Mouse (Mus musculus): ENCODE data around the gene Entpd8.
A peak's percentile ranks its signal among the peaks of the same experiment; 100 is the strongest.

Entpd8 gene

GRCm38 (mm10) chr2:25080076-25080475 is at the start of gene Entpd8:
Entpd8 (plus strand) TSS chr2:25080304.
- DNase-seq, result no peak

- DNase-seq, result no peak
These were observed 45.1 kb upstream of the Entpd8 start for GRCm38 (mm10) chr2:25034994-25035393.

DNA sequence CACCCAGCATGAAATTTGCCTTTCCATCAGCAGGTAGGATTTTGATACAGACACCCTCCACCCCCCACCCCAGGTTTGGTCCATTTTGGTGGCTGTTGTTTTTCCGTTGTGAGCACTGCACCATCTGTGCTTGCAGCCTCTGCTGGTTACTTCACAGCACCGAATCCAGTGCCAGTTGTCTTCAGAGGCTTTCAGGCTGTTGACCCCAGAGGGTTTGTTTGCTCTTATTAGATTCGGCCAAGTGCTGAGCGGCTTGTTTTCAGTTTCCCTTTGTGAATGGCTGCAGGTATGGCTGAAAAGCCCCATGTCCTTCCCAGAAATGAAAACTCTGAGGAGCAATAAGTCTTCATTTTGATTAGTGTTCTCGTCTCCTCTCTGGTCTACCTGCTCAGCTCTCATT is 40.0 kb upstream of the Entpd8 start:
- DNase-seq, result no peak

DNA sequence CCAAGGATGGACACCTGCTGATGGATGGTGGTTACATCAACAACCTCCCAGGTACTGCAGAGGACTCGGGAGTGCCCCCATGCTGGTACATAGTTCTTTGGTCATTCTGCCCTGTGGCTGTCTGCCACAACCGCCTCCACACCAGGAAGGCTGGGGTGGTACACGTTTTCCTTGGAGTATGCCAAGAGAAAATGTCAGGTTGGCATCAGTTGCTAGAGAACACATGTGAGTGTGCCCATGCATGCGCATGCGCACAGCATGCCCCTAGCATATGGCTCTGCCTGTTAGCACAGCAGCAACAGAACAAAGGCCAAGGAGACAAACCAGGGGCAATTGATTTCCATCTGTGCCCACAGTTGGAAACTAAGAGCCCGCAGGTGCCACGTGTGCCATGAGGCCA is 29.2 kb upstream of the Entpd8 start:
- DNase-seq, result no peak

- DNase-seq, result no peak
These were observed 28.7 kb upstream of the Entpd8 start for GRCm38 (mm10) chr2:25051450-25051849.

DNA sequence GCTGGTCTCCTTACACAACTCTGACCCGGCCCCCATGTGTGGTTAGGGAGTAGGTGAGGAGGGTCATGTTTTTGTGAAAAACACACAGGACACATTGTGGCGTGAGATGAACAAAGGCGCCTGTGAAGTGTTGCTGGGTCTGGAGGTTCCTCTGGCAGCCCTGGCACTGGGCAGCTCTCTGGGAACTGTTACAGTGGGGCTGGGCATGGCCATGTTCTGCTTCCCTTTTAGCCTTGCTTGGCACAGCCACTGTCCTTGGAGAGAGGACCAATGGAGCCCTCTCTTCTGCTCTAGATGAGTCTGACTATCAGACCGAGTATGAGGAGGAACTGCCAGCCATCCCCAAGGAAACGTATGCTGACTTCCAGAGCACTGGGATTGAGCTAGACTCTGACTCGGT is 27.0 kb upstream of the Entpd8 start:
- DNase-seq, result no peak

- DNase-seq, result peak; percentile 92
These were observed 25.7 kb upstream of the Entpd8 start, which contains the start of gene Nsmf for GRCm38 (mm10) chr2:25054221-25055067. Nsmf (plus strand) TSS chr2:25054355.

GRCm38 (mm10) chr2:25055068-25055405 is 25.1 kb upstream of the Entpd8 start:
- no peak for DNase-seq

GRCm38 (mm10) chr2:25055409-25056155 is 24.5 kb upstream of the Entpd8 start:
- DNase-seq, result no peak

GRCm38 (mm10) chr2:25058926-25059325 is 21.2 kb upstream of the Entpd8 start:
- DNase-seq, result no peak

DNA sequence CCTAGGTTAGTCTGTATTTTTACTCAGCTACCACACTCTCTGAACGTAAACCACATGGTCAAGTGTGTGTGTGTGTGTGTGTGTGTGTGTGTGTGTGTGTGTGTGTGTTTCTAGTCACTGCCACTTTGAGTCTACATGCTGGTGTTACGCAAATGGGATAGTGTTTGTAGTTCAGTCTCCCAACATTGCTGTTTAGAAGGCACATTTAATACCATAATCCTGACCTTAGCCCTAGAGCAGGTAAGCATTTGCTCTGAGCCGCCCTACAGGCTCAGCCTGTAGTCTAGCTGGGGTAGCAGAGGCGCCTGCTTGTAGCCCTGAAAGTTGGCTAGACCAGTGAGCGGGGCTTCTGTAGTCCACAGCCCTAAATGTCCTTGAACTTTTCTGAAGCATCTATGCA is 16.6 kb upstream of the Entpd8 start:
- DNase-seq, result no peak

GRCm38 (mm10) chr2:25064285-25064684 is 15.8 kb upstream of the Entpd8 start:
- DNase-seq, result no peak

DNA sequence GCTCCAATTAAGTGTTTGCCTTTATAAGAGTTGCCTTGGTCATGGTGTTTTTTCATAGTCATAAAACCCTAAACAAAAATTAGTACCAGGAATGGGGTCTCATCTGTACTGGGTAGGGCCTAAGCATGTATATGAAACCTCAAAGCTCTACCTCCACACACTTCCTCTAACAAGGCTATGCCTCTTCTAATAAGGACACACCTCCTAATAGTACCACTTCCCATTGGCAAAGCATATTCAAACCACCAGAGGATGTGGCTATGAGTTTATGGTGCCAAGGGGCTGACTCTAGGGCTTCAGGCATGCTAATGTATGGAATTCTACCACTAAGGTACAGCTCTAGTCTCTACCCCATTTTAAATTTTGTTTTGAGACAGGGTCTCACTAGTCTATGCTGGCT is 14.6 kb upstream of the Entpd8 start:
- DNase-seq, result no peak

DNA sequence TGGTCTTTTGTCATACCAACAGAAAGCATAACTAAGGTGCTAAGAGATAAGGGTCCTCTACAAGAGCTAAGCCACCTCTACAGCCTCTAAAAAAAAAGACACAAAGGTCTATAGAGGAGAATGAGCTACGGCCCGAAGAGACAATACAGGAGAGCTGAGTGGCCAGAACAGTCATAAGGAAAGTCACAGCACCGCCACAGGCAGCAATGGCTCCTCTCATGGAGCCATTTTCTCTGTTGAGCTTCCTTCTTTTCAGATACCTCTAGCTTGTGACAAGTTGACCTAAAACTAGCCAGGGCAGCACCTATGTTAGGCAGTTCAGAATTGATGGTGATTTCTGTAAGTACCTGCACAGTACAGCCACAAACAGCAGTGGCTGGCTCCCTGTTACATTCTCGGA is 13.6 kb upstream of the Entpd8 start:
- no peak for DNase-seq

GRCm38 (mm10) chr2:25069537-25069936 is 10.6 kb upstream of the Entpd8 start:
- DNase-seq, result no peak

GRCm38 (mm10) chr2:25072398-25072797 is 7.7 kb upstream of the Entpd8 start:
- DNase-seq, result no peak

GRCm38 (mm10) chr2:25075506-25075905 is 4.6 kb upstream of the Entpd8 start:
- peak; percentile 14 for DNase-seq

GRCm38 (mm10) chr2:25078967-25079366 is 1.1 kb upstream of the Entpd8 start:
- no peak for DNase-seq

DNA sequence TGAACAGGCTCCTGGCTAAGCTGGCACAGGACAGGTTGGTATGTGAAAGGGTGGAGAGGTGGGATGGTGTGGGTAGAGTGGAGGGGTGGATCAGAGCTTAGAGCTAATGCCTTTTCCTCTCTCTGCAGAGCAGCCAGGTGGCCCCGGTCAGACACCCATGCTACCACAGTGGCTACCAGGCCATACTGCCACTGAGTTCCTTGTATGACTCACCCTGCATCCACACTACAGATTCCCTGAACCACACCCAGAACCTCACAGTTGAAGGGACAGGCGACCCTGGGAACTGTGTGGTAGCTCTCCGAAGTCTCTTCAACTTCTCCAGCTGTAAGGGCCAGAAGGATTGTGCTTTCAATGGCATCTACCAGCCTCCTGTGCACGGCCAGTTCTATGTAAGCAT is 3.6 kb downstream of the Entpd8 start:
- no peak for DNase-seq

DNA sequence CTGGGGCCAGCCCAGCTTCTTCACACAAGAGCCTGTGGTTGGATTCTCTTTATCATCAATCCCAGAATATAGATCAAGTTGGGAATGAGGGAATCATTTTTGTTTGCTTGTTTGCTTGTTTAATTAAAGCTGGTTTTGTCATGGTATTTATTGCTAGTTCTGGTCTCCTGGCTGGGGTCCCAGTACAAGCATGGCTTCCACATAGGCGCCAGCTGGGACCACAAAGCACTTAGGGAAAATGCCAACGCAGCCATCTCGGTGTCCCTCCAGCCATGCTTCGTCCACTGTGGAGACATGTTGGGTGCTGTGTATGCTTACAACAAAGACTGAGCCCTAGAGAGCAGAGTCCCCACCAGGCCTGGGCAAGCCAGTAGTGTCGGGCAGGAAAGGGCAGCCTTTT is 5.5 kb downstream of the Entpd8 start:
- no peak for DNase-seq

DNA sequence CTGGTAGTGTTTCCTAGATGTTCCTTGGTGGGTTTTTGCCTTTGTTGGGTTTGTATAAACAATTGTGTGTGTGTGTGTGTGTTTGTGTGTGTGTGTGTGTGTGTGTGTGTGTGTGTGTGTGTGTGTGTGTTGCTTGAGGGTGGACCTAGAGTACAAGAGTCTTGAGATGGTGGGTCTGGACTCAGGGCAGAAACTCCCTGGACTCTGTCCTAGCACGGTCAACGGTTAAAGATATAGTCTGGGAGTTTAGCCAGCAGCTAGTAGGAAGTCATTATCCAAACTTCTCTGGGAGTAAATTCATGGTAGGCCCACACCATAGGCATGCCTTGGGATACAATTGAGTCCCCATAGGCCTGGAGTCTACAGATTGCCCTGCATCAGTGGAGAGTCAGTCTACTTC is 7.7 kb downstream of the Entpd8 start:
- no peak for DNase-seq

DNA sequence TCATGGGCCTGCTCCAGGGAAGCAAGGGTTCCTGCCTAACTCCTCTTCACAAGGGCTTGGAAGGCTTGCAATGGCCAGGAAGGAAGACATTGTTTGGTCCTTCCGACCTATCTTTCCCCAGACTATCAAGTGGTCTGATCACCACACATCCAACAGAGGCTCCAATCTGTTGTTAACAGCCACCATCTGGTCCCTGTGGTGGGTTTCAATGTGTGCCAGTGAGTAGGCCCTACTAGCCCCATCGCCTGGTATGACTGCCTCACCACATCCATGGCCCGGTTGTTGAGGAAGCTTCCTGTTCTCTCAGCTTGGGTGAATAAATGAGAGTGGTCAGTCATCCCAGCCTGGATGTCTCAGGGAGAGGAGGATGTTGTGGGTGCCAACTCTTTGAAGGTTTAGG is 8.5 kb downstream of the Entpd8 start:
- DNase-seq, result no peak

DNA sequence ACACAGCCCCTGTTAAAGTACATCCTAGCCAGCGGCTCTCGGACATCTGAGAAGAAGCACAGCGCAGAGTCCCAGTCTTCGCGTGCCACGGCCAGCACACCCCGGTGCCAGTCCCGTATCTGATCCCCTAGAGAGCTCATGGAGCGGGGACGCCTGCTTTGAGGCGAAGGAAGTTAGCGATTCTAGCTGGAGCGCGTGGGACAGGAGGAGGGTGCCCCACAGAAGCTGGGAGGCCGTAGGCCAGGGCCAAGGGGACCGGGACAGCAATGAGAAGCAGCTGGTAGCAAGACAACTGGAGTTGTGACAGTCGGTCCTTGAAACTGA is 14.6 kb downstream of the Entpd8 start:
- no peak for DNase-seq

DNA sequence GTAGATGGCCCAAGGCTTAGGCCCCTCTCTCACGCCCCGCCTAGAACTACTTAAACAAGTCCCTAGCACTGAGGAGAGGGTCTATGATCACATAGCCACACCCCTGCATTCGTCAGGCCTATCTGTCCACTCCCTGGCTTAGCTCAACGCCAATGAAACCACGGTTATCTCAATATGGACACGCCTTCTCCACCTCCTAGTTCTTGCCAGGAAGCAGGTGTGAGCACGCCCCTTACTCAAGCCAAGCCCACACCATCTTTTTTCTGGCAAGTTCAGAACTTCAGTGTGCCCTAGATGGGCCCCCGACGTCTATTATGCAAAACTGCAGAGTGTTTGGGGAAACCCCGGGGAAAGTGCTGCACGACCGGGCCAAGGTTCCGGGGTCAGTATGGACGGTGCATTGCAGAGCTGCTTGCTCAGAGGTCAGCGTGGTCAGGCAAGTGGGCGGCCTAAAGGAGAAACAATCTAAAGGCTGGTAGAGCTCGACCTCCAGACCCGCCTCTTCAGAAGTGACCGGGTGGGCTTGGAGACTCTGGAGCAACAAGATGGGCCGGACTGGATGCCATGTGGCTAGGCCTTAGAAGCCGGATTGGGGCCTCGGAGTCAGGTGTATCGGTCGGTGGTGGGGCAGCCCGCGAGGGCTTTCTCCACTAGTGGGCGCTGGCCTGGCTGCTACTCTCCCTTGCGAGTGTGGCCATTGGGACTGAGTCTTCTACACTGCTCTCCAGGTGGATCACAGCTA is 15.2 kb downstream of the Entpd8 start, which contains the start of gene Noxa1:
Noxa1 (minus strand) TSS at position 41 of the 742 bp plus-strand sequence.
- DNase-seq, result no peak
